Mouse (Mus musculus) adrenal gland, postnatal 4 days (tissue): ENCODE data around the gene Fzr1. TPM values are rescaled to one million over a fixed set of nuclear protein-coding genes. Genes with fewer than 3 reads are reported as not detected.
A peak's percentile ranks its signal among the peaks of the same experiment; 100 is the strongest.

Experiments
- DNase-seq, 2 experiments: peaks; one replicate each; pipeline ENCODE4 v3.0.0; 2021 to 2022; ENCODE audit warnings: low spot score in 2 of 2, mixed read lengths in 2 of 2
- microRNA-seq: library from miRNA; unstranded; fragments of <30 nt; microRNA quantifications from one replicate; pipeline ENCODE4 v1.2.0, GENCODE M21; 2021
- total RNA-seq, 2 experiments: library from RNA; stranded (reverse); gene quantifications; 2 replicates each; pipeline ENCODE4 v1.2.3; 2021

The Fzr1 gene
- total RNA-seq, 2 experiments from 2014 or later = 69.1 to 70.7 TPM

- peak; percentile 35 to 45 for DNase-seq
Measured at GRCm38 (mm10) chr10:81317273-81317672, 61.0 kb downstream of the Fzr1 start.

GRCm38 (mm10) chr10:81316338-81317060, 61.8 kb downstream of the Fzr1 start:
- DNase-seq = no peak

Small RNAs within 50 kb of the gene (microRNA-seq; reads per million reads assigned to microRNA genes)
- gene Mir1191b (not detected), gene Mir6913 (not detected)

Other genes starting within 250 kb of the Fzr1 start
- 10 to 100 TPM; 71.8 to 76.6 TPM for gene Zbtb7a, start 243.3 kb downstream of the Fzr1 start, total RNA-seq
- 10 to 100 TPM; 34.0 to 34.4 TPM for gene Pias4, start 210.6 kb downstream of the Fzr1 start, total RNA-seq
- gene Eef2, start 201.9 kb downstream of the Fzr1 start, total RNA-seq = 1,000 to 10,000 TPM; 1,728 to 1,734 TPM
- 10 to 100 TPM; 53.4 to 63.6 TPM for gene Dapk3, start 195.5 kb downstream of the Fzr1 start, total RNA-seq
- not detected for gene 4930442H23Rik, start 194.7 kb downstream of the Fzr1 start, total RNA-seq
- under 1 TPM in 1 of 2 experiments, not detected in 1; 0.20 TPM for gene Nmrk2, start 176.5 kb downstream of the Fzr1 start, total RNA-seq
- gene Atcay, start 147.7 kb downstream of the Fzr1 start, total RNA-seq = 1 to 10 TPM; 5.3 to 5.4 TPM
- gene Zfr2, start 145.4 kb downstream of the Fzr1 start, total RNA-seq = 10 to 100 TPM; 20.9 to 21.7 TPM
- 1 to 10 TPM; 2.9 to 3.0 TPM for gene Matk, start 125.6 kb downstream of the Fzr1 start, total RNA-seq
- 100 to 1,000 TPM; 107 to 108 TPM for gene Mrpl54, start 111.6 kb downstream of the Fzr1 start, total RNA-seq
- gene Apba3, start 111.6 kb downstream of the Fzr1 start, total RNA-seq = 10 to 100 TPM; 47.8 to 49.5 TPM
- gene Tjp3, start 86.9 kb downstream of the Fzr1 start, total RNA-seq = 1 to 10 TPM; 1.8 to 3.1 TPM
- gene Pip5k1c, start 85.6 kb downstream of the Fzr1 start, total RNA-seq = 10 to 100 TPM; 65.2 to 71.1 TPM
- gene Cactin, start 57.4 kb downstream of the Fzr1 start, total RNA-seq = 10 to 100 TPM; 43.8 to 44.4 TPM
- 10 to 100 TPM; 27.3 to 30.6 TPM for gene Tbxa2r, start 49.8 kb downstream of the Fzr1 start, total RNA-seq
- gene Gipc3, start 35.2 kb downstream of the Fzr1 start, total RNA-seq = 1 to 10 TPM; 2.3 to 2.6 TPM
- gene Hmg20b, start 28.0 kb downstream of the Fzr1 start, total RNA-seq = 100 to 1,000 TPM; 107 to 108 TPM
- gene Mfsd12, start 21.0 kb downstream of the Fzr1 start, total RNA-seq = 10 to 100 TPM; 21.2 to 22.0 TPM
- gene 4930404N11Rik, start 12.7 kb downstream of the Fzr1 start, total RNA-seq = 1 to 10 TPM; 6.3 to 8.2 TPM
- 10 to 100 TPM; 49.4 to 49.7 TPM for gene Dohh, start 5.9 kb upstream of the Fzr1 start, total RNA-seq
- 1 to 10 TPM; 1.7 to 1.8 TPM for gene Gm48551, start 6.0 kb upstream of the Fzr1 start, total RNA-seq
- 1 to 10 TPM; 2.6 to 4.1 TPM for gene Gm48552, start 10.5 kb upstream of the Fzr1 start, total RNA-seq
- 10 to 100 TPM in 1 of 2 experiments, 1 to 10 TPM in 1; 1.2 to 13.2 TPM for gene Smim24, start 14.5 kb upstream of the Fzr1 start, total RNA-seq
- gene Nfic, start 77.1 kb upstream of the Fzr1 start, total RNA-seq = 100 to 1,000 TPM; 120 to 129 TPM
- 1 to 10 TPM; 3.5 to 4.2 TPM for gene Celf5, start 104.2 kb upstream of the Fzr1 start, total RNA-seq
- 100 to 1,000 TPM; 107 to 117 TPM for gene Ncln, start 117.9 kb upstream of the Fzr1 start, total RNA-seq
- gene S1pr4, start 121.6 kb upstream of the Fzr1 start, total RNA-seq = 1 to 10 TPM; 2.0 to 2.7 TPM
- 1 to 10 TPM in 1 of 2 experiments, under 1 TPM in 1; 0.67 to 1.2 TPM for gene Gna15, start 145.7 kb upstream of the Fzr1 start, total RNA-seq
- 10 to 100 TPM; 74.2 to 74.4 TPM for gene Gna11, start 166.7 kb upstream of the Fzr1 start, total RNA-seq
- gene Aes, start 181.0 kb upstream of the Fzr1 start, total RNA-seq = 100 to 1,000 TPM; 639 to 647 TPM
- 10 to 100 TPM; 24.9 to 30.4 TPM for gene Tle2, start 196.0 kb upstream of the Fzr1 start, total RNA-seq
- gene Tle6, start 222.6 kb upstream of the Fzr1 start, total RNA-seq = 10 to 100 TPM; 12.8 to 20.2 TPM
- 1 to 10 TPM; 1.1 to 2.1 TPM for gene BC025920, start 227.8 kb upstream of the Fzr1 start, total RNA-seq
- 10 to 100 TPM; 40.1 to 40.7 TPM for gene Sirt6, start 249.3 kb upstream of the Fzr1 start, total RNA-seq